Mouse (Mus musculus) adrenal gland, postnatal 10 days (tissue): Measurements from ENCODE around the gene Large1. TPM values are rescaled to one million over a fixed set of nuclear protein-coding genes. Genes with fewer than 3 reads are reported as not detected.
"Not testable (repeated sequence)": the region's sequence is repeated elsewhere in the genome, so short reads cannot be mapped to it uniquely, and the experiment has no call there.

Experiments used
- DNase-seq: peaks from one replicate; pipeline ENCODE4 v3.0.0; 2021; ENCODE audit warnings: mixed read lengths
- total RNA-seq, 2 experiments: library from RNA; stranded (reverse); gene quantifications; 2 replicates each; pipeline ENCODE4 v1.2.3; 2021

The Large1 gene
- total RNA-seq, 2 experiments from 2014 or later = 20.9 to 25.7 TPM

- no peak for DNase-seq
Observed at GRCm38 (mm10) chr8:73016303-73016702, 337.0 kb downstream of the Large1 start.

- DNase-seq = peak; percentile 35
Observed at GRCm38 (mm10) chr8:73007489-73007888, 345.9 kb downstream of the Large1 start.

- peak; percentile 48 for DNase-seq
Observed at GRCm38 (mm10) chr8:73003858-73004257, 349.5 kb downstream of the Large1 start.

GRCm38 (mm10) chr8:72993831-72994230 lies 359.5 kb downstream of the Large1 start:
- DNase-seq = no peak

GRCm38 (mm10) chr8:72990425-72990824 lies 362.9 kb downstream of the Large1 start:
- no peak for DNase-seq

GRCm38 (mm10) chr8:72982832-72983231 lies 370.5 kb downstream of the Large1 start:
- no peak for DNase-seq

- DNase-seq = no peak
Observed at GRCm38 (mm10) chr8:72955074-72955473, 398.3 kb downstream of the Large1 start.

- DNase-seq = not testable (repeated sequence)
Observed at GRCm38 (mm10) chr8:72941393-72941792, 411.9 kb downstream of the Large1 start.

GRCm38 (mm10) chr8:72919182-72919902 lies 434.0 kb downstream of the Large1 start:
- DNase-seq = no peak

GRCm38 (mm10) chr8:72905491-72905890 lies 447.8 kb downstream of the Large1 start:
- no peak for DNase-seq

GRCm38 (mm10) chr8:72901591-72901990 lies 451.7 kb downstream of the Large1 start:
- DNase-seq = no peak

GRCm38 (mm10) chr8:72899321-72899720 lies 454.0 kb downstream of the Large1 start:
- no peak for DNase-seq

GRCm38 (mm10) chr8:72883033-72883432 lies 470.3 kb downstream of the Large1 start:
- no peak for DNase-seq

GRCm38 (mm10) chr8:72873411-72873810 lies 479.9 kb downstream of the Large1 start:
- no peak for DNase-seq

- no peak for DNase-seq
Observed at GRCm38 (mm10) chr8:72846881-72847280, 506.5 kb downstream of the Large1 start.

- no peak for DNase-seq
Observed at GRCm38 (mm10) chr8:72835863-72836262, 517.5 kb downstream of the Large1 start.

- no peak for DNase-seq
Observed at GRCm38 (mm10) chr8:72833112-72833511, 520.2 kb downstream of the Large1 start.

GRCm38 (mm10) chr8:72832371-72832770 lies 521.0 kb downstream of the Large1 start:
- DNase-seq = no peak

- DNase-seq = no peak
Observed at GRCm38 (mm10) chr8:72817655-72818349, 535.5 kb downstream of the Large1 start.

GRCm38 (mm10) chr8:72816679-72817078 lies 536.7 kb downstream of the Large1 start:
- no peak for DNase-seq

GRCm38 (mm10) chr8:72815681-72816080 lies 537.7 kb downstream of the Large1 start:
- DNase-seq = peak; percentile 24

GRCm38 (mm10) chr8:72812690-72813089 lies 540.6 kb downstream of the Large1 start:
- no peak for DNase-seq

GRCm38 (mm10) chr8:72801583-72801982 lies 551.8 kb downstream of the Large1 start:
- no peak for DNase-seq

- DNase-seq = no peak
Observed at GRCm38 (mm10) chr8:72780644-72781043, 572.7 kb downstream of the Large1 start.
